Mouse (Mus musculus): ENCODE measurements at regions not wholly inside any gene's neighbourhood (a gene's known extent, or its start where the extent isn't known, plus 50 kb on each side); places are given as distances from the start of the nearest gene placed in this dataset.

- DNase-seq (ENCODE audit: low spot score), result no peak
- WGBS, result 90% methylated on average over 14 of the region's 14 CpGs
- H3K27me3 ChIP-seq (replicated peaks; ENCODE audit: low read depth, poor library complexity, severe bottlenecking), result no peaks in the 10 kb centered on the region
- no peak overlapping the region for H3K4me3 ChIP-seq
- H3K9me3 ChIP-seq, result no peaks in the 10 kb centered on the region
- H3K4me1 ChIP-seq, result peaks cover 12% of the 10 kb centered on the region; the same call in 1 of the 2 replicates
- no peak overlapping the region for H3K27ac ChIP-seq (replicated peaks)
- H3K36me3 ChIP-seq (replicated peaks), result no peaks in the 10 kb centered on the region
Observed at GRCm38 (mm10) chr17:29775836-29776235, 59.0 kb upstream of the Ccdc167 start.

GRCm38 (mm10) chr17:29773339-29773738 lies 56.5 kb upstream of the Ccdc167 start:
- Histone ChIP-seq H3K27me3 (replicated peaks; ENCODE audit: low read depth, poor library complexity, severe bottlenecking) (no peaks in the 10 kb centered on the region), H3K36me3 (replicated peaks) (no peaks in the 10 kb centered on the region), H3K4me1 (peaks cover 15% of the 10 kb centered on the region; the same call in 1 of the 2 replicates), H3K4me3 (no peak overlapping the region), H3K9me3 (no peaks in the 10 kb centered on the region), H3K27ac (replicated peaks) (no peak overlapping the region)
- 18% methylated on average over 14 of the region's 14 CpGs for WGBS
- peak; percentile 59 for DNase-seq (ENCODE audit: low spot score)

GRCm38 (mm10) chr17:29770914-29771313 lies 54.1 kb upstream of the Ccdc167 start:
- Histone ChIP-seq H3K27me3 (replicated peaks; ENCODE audit: low read depth, poor library complexity, severe bottlenecking) (no peaks in the 10 kb centered on the region), H3K9me3 (no peaks in the 10 kb centered on the region), H3K36me3 (replicated peaks) (no peaks in the 10 kb centered on the region), H3K4me1 (peaks cover 15% of the 10 kb centered on the region), H3K27ac (replicated peaks) (no peak overlapping the region), H3K4me3 (no peak overlapping the region)
- 84% methylated on average over 9 of the region's 9 CpGs for WGBS
- no peak for DNase-seq (ENCODE audit: low spot score)

GRCm38 (mm10) chr17:29769631-29770030 lies 52.8 kb upstream of the Ccdc167 start:
- H3K36me3 ChIP-seq (replicated peaks), result no peaks in the 10 kb centered on the region
- H3K9me3 ChIP-seq, result no peaks in the 10 kb centered on the region
- H3K27me3 ChIP-seq (replicated peaks; ENCODE audit: low read depth, poor library complexity, severe bottlenecking), result no peaks in the 10 kb centered on the region
- DNase-seq (ENCODE audit: low spot score), result no peak
- no peak overlapping the region for H3K27ac ChIP-seq (replicated peaks)
- peaks cover 15% of the 10 kb centered on the region for H3K4me1 ChIP-seq
- no peak overlapping the region for H3K4me3 ChIP-seq
- 87% methylated on average over 10 of the region's 10 CpGs for WGBS

- DNase-seq (ENCODE audit: low spot score), result peak; percentile 28
- H3K36me3 ChIP-seq (replicated peaks), result no peaks in the 10 kb centered on the region
Observed at GRCm38 (mm10) chr17:29769143-29769542, 52.3 kb upstream of the Ccdc167 start.

GRCm38 (mm10) chr17:29768642-29769041 lies 51.8 kb upstream of the Ccdc167 start:
- 78% methylated on average over 5 of the region's 5 CpGs for WGBS
- Histone ChIP-seq H3K4me1 (peaks cover 15% of the 10 kb centered on the region), H3K4me3 (no peak overlapping the region), H3K9me3 (no peaks in the 10 kb centered on the region), H3K27ac (replicated peaks) (no peak overlapping the region), H3K36me3 (replicated peaks) (no peaks in the 10 kb centered on the region), H3K27me3 (replicated peaks; ENCODE audit: low read depth, poor library complexity, severe bottlenecking) (no peaks in the 10 kb centered on the region)
- no peak for DNase-seq (ENCODE audit: low spot score)

More at GRCm38 (mm10) chr17:29769143-29769542, 52.3 kb upstream of the Ccdc167 start:
- Histone ChIP-seq H3K27ac (replicated peaks) (no peak overlapping the region), H3K4me3 (no peak overlapping the region), H3K9me3 (no peaks in the 10 kb centered on the region), H3K4me1 (peaks cover 15% of the 10 kb centered on the region), H3K27me3 (replicated peaks; ENCODE audit: low read depth, poor library complexity, severe bottlenecking) (no peaks in the 10 kb centered on the region)
- WGBS, result 70% methylated on average over 7 of the region's 7 CpGs
